Mouse (Mus musculus) 3134 (cell line): Measurements from ENCODE around the gene Plau.

Experiments
- DNase-seq: peaks from one replicate; pipeline ENCODE4 v3.0.0-alpha.2; 2011; ENCODE audit warnings: low spot score; ENCODE audit not compliant: insufficient read length; ENCODE audit errors: extremely low read depth

Plau gene

GRCm38 (mm10) chr14:20842629-20843028, 6.2 kb downstream of the Plau start:
- DNase-seq = no peak

GRCm38 (mm10) chr14:20844126-20844525, 7.7 kb downstream of the Plau start:
- no peak for DNase-seq

- DNase-seq = no peak
Measured at GRCm38 (mm10) chr14:20844671-20845576, 8.5 kb downstream of the Plau start.

GRCm38 (mm10) chr14:20845577-20846088, 9.2 kb downstream of the Plau start:
- no peak for DNase-seq

- no peak for DNase-seq
Measured at GRCm38 (mm10) chr14:20846214-20846613, 9.8 kb downstream of the Plau start.

- DNase-seq = no peak
Measured at GRCm38 (mm10) chr14:20847637-20848129, 11.2 kb downstream of the Plau start.

- DNase-seq = no peak
Measured at GRCm38 (mm10) chr14:20849753-20850152, 13.3 kb downstream of the Plau start.

GRCm38 (mm10) chr14:20850498-20850897, 14.0 kb downstream of the Plau start:
- DNase-seq = no peak

GRCm38 (mm10) chr14:20851776-20852175, 15.3 kb downstream of the Plau start:
- no peak for DNase-seq

- DNase-seq = no peak
Measured at GRCm38 (mm10) chr14:20861152-20861551, 24.7 kb downstream of the Plau start.

GRCm38 (mm10) chr14:20861559-20861958, 25.1 kb downstream of the Plau start:
- DNase-seq = no peak

GRCm38 (mm10) chr14:20863306-20864065, 27.0 kb downstream of the Plau start:
- DNase-seq = no peak

- DNase-seq = no peak
Measured at GRCm38 (mm10) chr14:20864192-20864591, 27.7 kb downstream of the Plau start.

- DNase-seq = no peak
Measured at GRCm38 (mm10) chr14:20865604-20866003, 29.1 kb downstream of the Plau start.

- no peak for DNase-seq
Measured at GRCm38 (mm10) chr14:20866365-20866764, 29.9 kb downstream of the Plau start.

GRCm38 (mm10) chr14:20870110-20870509, 33.6 kb downstream of the Plau start:
- no peak for DNase-seq

GRCm38 (mm10) chr14:20871495-20871894, 35.0 kb downstream of the Plau start:
- peak; percentile 33 for DNase-seq

GRCm38 (mm10) chr14:20873307-20873706, 36.8 kb downstream of the Plau start:
- peak; percentile 45 for DNase-seq

- no peak for DNase-seq
Measured at GRCm38 (mm10) chr14:20873931-20874330, 37.5 kb downstream of the Plau start.

- DNase-seq = no peak
Measured at GRCm38 (mm10) chr14:20884691-20885090, 48.2 kb downstream of the Plau start.
